Mouse (Mus musculus): ENCODE data around the gene Hivep3. TPM values are rescaled to one million over a fixed set of nuclear protein-coding genes. Genes with fewer than 3 reads are reported as not detected.

The Hivep3 gene
- total RNA-seq, 4 experiments from 2014 or later, result 2.9 to 4.5 (median 3.9) TPM

DNA sequence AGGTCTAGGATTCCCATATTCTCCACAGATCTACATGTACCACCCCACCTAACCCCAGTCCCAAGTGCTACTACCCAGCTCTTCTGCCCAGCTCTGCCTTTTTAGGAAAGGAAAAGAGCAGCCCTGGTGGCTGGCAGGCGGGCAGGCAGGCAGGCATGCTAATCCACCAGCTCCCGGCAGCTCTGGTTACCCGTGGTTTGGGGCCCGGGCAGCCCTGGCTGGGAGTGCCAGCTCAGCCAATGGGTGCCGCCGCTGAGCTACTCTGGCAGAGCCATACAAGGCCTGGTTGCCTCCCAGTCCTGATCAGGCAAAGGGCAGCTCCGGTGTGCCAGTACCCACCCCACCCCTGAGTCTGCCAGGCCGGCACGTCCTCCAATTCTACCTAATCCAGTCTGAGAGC lies 409.3 kb downstream of the Hivep3 start:
- peak; percentile 32 to 52 for DNase-seq (ENCODE audit: low spot score in 2 of 2)

DNA sequence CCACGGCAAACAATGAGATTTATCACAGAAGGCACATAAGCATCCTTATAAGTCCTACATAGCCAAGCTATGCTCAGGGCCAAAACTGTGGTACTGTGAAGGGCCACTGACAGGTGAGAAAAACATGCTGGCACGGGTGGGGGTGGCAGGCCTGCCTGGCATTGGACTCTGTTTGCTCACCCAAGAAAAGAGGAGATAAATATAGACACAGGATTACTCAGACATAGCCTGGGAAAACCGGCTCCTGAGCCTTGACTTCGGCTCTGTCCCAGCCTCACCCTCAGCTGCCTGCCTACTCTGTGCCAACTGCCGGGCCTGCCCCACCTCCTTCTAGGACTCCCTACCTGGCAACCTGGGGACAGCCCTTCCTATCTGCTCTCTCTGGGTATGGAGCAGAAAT lies 410.8 kb downstream of the Hivep3 start:
- DNase-seq (ENCODE audit: low spot score in 2 of 2), result peak; percentile 61 to 72

DNA sequence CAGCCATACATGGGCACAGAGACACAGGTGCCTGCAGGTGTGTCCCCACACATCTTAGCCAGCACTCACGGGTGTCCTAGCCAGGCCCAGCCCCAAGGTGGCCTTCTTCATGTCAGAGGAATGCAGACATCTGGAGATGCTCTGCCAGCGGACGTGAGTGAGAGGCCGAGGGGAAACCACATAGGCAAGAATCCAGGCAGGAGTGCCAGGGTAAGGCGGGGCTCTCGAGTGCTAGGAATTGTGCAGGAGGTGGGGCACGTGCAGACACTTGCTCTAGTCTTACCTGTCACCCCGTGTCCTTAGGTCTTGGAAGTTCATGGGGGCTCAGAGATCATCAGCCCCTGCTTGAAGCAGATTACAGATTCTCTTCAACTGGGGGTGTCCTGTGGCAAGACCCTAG lies 412.3 kb downstream of the Hivep3 start:
- no peak for DNase-seq (ENCODE audit: low spot score in 2 of 2)

DNA sequence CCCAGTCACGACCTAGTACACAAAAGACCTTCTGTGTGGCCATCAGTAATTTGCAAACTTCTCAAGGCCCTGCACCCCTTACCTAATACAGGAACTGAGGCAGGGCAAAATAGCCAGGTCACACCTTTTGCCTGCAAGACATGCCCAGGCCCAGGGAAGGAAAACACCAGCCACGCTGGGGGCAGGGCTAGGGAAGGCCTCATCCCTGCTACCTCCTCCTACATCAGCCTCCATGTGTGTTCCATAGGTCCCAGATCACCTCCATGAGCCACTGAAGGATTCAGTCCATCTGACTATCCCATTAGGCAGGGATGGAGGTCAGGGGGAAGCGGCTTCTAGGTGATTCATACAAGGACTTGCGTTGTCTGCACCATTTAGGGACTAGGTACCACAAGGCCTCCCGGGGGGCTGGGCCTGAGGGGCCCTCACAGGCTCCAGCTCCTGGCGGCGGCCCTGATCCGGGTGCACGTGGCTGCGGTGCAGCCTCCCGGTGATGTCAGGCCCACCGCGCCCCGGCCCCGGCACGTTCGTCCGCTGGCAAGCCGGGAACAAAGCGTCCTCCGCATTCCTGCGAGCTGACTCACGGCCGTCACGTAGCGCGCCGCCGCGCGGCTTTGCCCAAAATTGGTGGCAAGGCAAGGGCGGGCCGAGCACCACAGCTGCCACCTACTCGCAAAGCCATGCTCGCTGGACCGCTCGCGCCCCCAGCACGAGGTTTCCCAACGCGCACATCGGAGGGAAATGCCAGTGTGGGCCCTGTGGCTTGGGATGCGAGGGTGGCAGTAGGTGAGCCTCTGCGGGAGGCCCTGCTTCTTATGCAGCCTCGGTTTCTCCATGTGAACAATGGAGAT lies 414.9 kb downstream of the Hivep3 start:
- DNase-seq (ENCODE audit: low spot score in 2 of 2), result peak; percentile 45 to 49

GRCm38 (mm10) chr4:120149142-120149524 lies 415.5 kb downstream of the Hivep3 start:
- DNase-seq (ENCODE audit: low spot score in 2 of 2), result no peak

- DNase-seq (ENCODE audit: low spot score in 2 of 2), result no peak
These were observed 416.8 kb downstream of the Hivep3 start for GRCm38 (mm10) chr4:120150345-120150920.

- DNase-seq (ENCODE audit: low spot score in 2 of 2), result no peak
These were observed 418.3 kb downstream of the Hivep3 start for GRCm38 (mm10) chr4:120151906-120152305.

GRCm38 (mm10) chr4:120152648-120153047 lies 419.1 kb downstream of the Hivep3 start:
- no peak for DNase-seq (ENCODE audit: low spot score in 2 of 2)

- no peak for DNase-seq (ENCODE audit: low spot score in 2 of 2)
These were observed 420.2 kb downstream of the Hivep3 start for GRCm38 (mm10) chr4:120153736-120154135.

GRCm38 (mm10) chr4:120158714-120159310 lies 425.2 kb downstream of the Hivep3 start:
- DNase-seq (ENCODE audit: low spot score in 2 of 2), result peak; percentile 37 to 42

GRCm38 (mm10) chr4:120161166-120161949 lies 427.8 kb downstream of the Hivep3 start, which contains the start of gene Edn2:
Edn2 (plus strand) TSS chr4:120161206.
- DNase-seq (ENCODE audit: low spot score in 2 of 2), result peak; percentile 57 to 72

DNA sequence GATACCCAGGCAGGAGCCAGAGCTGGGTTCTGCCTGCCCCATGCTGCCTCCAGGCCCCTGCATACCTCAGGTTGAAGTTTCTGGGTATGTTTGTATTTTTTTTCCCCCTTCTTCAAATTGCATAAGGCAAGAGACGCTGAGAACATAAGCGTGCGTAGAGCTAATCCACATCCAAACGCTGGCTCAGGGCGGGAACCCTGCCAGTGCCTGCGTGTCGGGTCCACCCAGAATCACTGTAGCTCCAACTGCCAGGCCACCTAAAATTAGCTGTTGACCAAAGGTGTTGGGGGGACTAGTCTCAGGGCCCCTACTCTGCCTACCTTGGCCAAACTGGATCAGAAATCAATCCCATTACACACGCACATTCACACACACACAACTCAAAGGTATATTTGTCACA lies 429.0 kb downstream of the Hivep3 start:
- DNase-seq (ENCODE audit: low spot score in 2 of 2), result no peak

GRCm38 (mm10) chr4:120163242-120163641 lies 429.7 kb downstream of the Hivep3 start:
- DNase-seq (ENCODE audit: low spot score in 2 of 2), result no peak

GRCm38 (mm10) chr4:120164316-120164715 lies 430.7 kb downstream of the Hivep3 start:
- no peak for DNase-seq (ENCODE audit: low spot score in 2 of 2)

DNA sequence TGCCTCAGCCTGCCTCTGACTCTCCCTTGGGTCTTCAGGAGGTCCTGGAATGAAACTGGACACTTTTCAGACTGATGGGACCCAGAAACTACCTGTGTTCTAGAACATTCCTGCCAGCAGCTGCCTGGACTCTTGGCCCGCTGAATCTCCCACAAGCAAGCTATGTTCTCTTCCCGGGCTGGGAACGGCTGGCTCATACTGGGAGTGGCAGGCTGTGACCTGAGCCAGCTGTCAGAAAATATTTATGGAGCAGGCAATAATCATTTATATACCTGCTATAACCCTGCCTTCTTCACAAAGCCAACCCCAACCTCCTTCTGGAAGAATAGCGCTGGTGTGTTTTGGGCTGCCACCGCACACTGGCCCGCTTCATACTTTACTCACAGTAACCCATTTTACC lies 434.2 kb downstream of the Hivep3 start:
- no peak for DNase-seq (ENCODE audit: low spot score in 2 of 2)

- no peak for DNase-seq (ENCODE audit: low spot score in 2 of 2)
These were observed 434.8 kb downstream of the Hivep3 start for GRCm38 (mm10) chr4:120168346-120168745.

DNA sequence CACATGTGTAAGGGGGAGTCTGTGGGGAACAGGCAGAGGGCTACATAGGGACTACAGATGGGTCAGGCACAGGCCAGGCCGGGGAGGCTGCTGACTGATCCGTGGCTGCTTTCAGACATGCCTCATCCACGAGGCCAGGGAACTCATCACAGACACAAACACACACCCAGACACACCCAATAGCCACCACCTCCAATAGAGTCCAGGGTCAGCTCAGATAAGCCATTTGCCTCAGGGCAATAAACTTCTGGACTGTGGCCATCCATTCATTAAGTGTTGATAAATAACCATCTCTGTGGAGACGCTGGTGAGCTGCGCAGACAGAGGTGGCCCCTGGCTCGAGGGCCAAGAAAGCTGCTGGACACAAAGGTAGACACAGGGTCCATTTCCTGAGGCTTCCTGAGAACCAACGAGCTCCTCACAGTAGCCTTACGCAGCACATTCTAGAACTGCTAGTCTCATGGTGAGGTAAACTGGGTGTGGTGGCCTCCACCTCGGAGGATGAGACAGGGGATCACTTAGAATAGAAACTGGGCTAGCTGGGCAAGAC lies 436.9 kb downstream of the Hivep3 start:
- no peak for DNase-seq (ENCODE audit: low spot score in 2 of 2)

- DNase-seq (ENCODE audit: low spot score in 2 of 2), result no peak
These were observed 438.6 kb downstream of the Hivep3 start for GRCm38 (mm10) chr4:120172050-120172684.

- DNase-seq (ENCODE audit: low spot score in 2 of 2), result no peak
These were observed 445.5 kb downstream of the Hivep3 start for GRCm38 (mm10) chr4:120179123-120179522.

GRCm38 (mm10) chr4:120180535-120180934 lies 447.0 kb downstream of the Hivep3 start:
- no peak for DNase-seq (ENCODE audit: low spot score in 2 of 2)

All from gastrocnemius, adult 8-10 months (tissue).